Mouse (Mus musculus): ENCODE data around the gene Ttc25. TPM values are rescaled to one million over a fixed set of nuclear protein-coding genes. Genes with fewer than 3 reads are reported as not detected.
A peak's percentile ranks its signal among the peaks of the same experiment; 100 is the strongest.
"Not testable (repeated sequence)": the region's sequence is repeated elsewhere in the genome, so short reads cannot be mapped to it uniquely, and the experiment has no call there.

The Ttc25 gene
- total RNA-seq, 2 experiments from 2014 or later: 0.14 to 0.16 TPM

- DNase-seq: no peak
Observed at GRCm38 (mm10) chr11:100604321-100605005, 59.1 kb downstream of the Ttc25 start.

DNA sequence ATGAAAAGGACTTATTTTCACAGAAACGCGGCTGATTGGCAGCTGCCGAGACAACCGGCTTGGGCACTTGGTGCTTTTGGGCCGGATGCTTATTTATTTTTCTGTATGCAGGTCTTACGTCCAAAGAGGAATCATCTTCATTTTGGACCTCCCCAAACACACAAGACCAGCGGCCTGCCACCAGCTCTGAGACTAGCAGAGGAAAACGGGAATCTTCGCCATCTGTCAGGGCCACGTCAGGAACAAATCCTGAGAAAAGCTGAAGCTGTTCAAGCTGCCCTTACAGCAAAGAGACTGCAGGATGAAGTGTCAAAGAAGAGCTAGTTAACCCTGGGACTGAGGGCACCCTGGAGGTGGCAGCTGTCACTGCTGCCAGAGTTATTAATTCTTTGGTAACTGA, 60.0 kb downstream of the Ttc25 start:
- no peak for DNase-seq

GRCm38 (mm10) chr11:100607121-100607520, 61.7 kb downstream of the Ttc25 start:
- DNase-seq: no peak

DNA sequence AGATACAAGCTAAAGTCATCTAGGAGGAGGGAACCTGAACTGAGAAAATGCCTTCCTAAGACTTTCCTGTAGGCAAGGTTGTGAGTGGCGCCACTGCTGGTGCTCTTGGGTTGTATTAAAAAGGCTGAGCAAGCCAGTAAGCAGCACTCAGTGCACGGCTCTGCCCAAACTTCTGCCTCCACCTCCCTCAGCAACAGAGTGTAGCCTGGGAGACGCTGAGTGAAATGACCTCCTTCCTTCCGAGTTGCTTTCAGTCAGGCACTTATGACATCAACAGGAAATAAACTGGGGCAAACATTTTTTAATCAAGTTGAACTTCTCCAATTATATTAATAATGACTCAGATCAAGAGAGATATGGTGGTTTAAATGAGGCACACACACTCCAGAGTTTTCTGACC, 63.4 kb downstream of the Ttc25 start:
- no peak for DNase-seq

GRCm38 (mm10) chr11:100609355-100609996, 64.1 kb downstream of the Ttc25 start:
- no peak for DNase-seq

DNA sequence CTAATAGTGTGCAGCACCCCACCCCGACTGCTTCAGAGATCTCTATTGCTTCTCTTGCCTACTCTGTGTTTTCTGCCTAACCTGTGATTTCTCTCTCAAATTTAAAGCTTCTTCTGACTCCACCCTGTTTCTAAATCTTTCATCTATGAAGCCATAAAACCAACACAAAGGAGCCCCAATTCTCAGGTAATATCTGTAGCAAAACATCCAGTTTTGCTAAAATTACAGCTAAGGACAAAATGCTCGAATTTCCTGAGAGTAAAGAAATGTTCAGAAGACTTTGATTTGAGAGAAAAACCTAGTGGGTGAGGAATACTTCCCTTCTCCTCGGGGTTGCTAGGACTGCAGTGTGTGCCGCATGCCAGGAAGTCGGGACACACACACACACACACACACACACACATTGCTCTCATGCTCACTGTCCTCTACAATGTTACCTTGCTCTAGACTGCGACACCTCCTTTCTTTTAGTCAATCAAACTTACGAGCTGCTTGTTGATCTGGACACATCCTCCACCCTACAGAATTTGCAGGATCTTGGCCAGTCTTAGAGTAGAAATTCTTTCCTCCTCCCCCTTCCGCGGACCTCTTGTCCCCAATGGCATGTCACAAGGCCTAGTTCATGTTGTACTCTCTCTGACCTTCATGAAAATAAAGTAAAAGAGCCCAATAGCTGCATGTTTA, 64.7 kb downstream of the Ttc25 start:
- DNase-seq: no peak

- no peak for DNase-seq
Observed at GRCm38 (mm10) chr11:100611627-100612026, 66.2 kb downstream of the Ttc25 start.

- DNase-seq: no peak
Observed at GRCm38 (mm10) chr11:100613241-100613640, 67.8 kb downstream of the Ttc25 start.

GRCm38 (mm10) chr11:100616332-100616731, 70.9 kb downstream of the Ttc25 start:
- DNase-seq: no peak

DNA sequence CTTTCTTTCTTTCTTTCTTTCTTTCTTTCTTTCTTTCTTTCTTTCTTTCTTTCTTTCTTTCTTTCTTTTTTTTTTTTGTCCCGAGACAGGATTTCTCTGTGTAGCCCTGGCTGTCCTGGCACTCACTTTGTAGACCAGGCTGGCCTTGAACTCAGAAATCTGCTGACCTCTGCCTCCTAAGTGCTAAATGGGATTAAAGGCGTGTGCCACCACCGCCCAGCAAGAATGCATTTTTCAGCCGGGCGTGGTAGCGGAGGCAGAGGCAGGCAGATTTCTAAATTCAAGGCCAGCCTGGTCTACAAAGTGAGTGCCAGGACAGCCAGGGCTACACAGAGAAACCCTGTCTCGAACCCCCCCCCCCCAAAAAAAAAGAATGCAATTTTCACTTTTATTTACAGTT, 71.4 kb downstream of the Ttc25 start:
- DNase-seq: not testable (repeated sequence)

- no peak for DNase-seq
Observed at GRCm38 (mm10) chr11:100617480-100617879, 72.1 kb downstream of the Ttc25 start.

GRCm38 (mm10) chr11:100618761-100619484, 73.5 kb downstream of the Ttc25 start, which contains the start of gene Nkiras2:
Nkiras2 (plus strand) TSS chr11:100619244.
- DNase-seq: peak; percentile 59

DNA sequence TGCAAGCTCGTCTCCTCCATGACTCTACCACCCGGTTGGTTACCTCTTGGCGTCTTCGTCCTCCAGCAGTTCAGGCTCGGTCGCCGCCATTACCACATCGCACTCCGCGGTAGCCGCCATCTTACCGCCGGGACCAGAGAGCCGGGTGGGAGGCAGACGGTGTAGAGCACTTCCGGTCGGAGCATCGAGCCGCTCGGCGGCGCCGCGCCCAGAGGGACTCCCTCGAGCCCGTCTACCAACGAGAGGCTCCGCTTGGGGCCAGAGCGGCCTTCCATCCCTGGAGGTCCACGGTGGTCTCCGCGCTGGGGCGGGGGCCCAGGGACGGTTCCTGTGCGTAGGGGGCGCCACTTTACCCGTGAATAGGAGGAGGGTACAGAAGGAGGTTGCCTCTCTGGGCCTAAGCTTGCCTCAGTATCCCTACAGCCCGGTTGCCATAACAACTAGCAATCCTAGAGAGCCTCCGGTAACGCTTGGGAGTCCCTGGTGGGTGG, 74.1 kb downstream of the Ttc25 start:
- peak; percentile 94 for DNase-seq

DNA sequence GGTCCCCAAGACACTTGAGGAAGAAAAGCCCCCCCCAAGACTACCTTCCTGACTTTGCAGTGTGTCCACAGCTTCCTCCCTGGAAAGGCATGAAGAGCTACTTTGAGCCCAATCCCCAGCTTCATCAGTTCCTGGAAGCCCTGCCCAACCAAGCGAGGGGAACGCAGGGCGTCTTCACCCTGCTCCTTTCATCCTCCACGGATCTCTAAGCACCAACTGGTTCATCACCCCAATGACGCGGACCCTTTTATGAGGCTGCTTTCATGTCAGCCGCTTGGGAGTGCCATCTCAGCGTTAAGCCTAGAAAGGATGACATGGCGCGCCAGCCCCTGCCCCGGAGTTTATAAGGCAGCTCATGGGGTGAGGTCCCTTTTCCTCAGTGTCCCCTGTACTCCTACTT, 74.6 kb downstream of the Ttc25 start, which contains the start of gene Dnajc7:
Dnajc7 (minus strand) TSS at position 187 of the 400 bp plus-strand sequence.
- no peak for DNase-seq

Other genes with a start within 250 kb of the Ttc25 start
- 100 to 1,000 TPM; 838 to 840 TPM for gene Eif1, start 225.7 kb upstream of the Ttc25 start, total RNA-seq (2021)
- gene Gast, start 211.2 kb upstream of the Ttc25 start, total RNA-seq (2021): not detected
- 1 to 10 TPM in 1 of 2 experiments, under 1 TPM in 1; 0.73 to 1.3 TPM for gene Hap1, start 189.5 kb upstream of the Ttc25 start, total RNA-seq (2021)
- gene Jup, start 147.8 kb upstream of the Ttc25 start, total RNA-seq (2021): 10 to 100 TPM; 81.4 to 90.0 TPM
- 10 to 100 TPM; 15.4 to 22.8 TPM for gene P3h4, start 130.8 kb upstream of the Ttc25 start, total RNA-seq (2021)
- gene Fkbp10, start 129.9 kb upstream of the Ttc25 start, total RNA-seq (2021): 10 to 100 TPM; 46.6 to 65.6 TPM
- gene Nt5c3b, start 103.8 kb upstream of the Ttc25 start, total RNA-seq (2021): 10 to 100 TPM; 19.3 to 24.4 TPM
- gene Klhl10, start 103.7 kb upstream of the Ttc25 start, total RNA-seq (2021): under 1 TPM; 0.38 to 0.63 TPM
- gene Klhl11, start 72.9 kb upstream of the Ttc25 start, total RNA-seq (2021): 10 to 100 TPM in 1 of 2 experiments, 1 to 10 TPM in 1; 8.0 to 12.9 TPM
- gene Acly, start 17.6 kb upstream of the Ttc25 start, total RNA-seq (2021): 10 to 100 TPM; 26.6 to 34.6 TPM
- gene Cnp, start 29.3 kb downstream of the Ttc25 start, total RNA-seq (2021): 10 to 100 TPM; 26.0 to 33.6 TPM
- 10 to 100 TPM; 29.1 to 30.1 TPM for gene Nkiras2, start 73.6 kb downstream of the Ttc25 start, total RNA-seq (2021)
- 100 to 1,000 TPM; 191 to 195 TPM for gene Dnajc7, start 74.6 kb downstream of the Ttc25 start, total RNA-seq (2021)
- gene Zfp385c, start 146.8 kb downstream of the Ttc25 start, total RNA-seq (2021): 1 to 10 TPM in 1 of 2 experiments, under 1 TPM in 1; 0.70 to 1.1 TPM
- under 1 TPM; 0.45 to 0.52 TPM for gene Dhx58, start 158.7 kb downstream of the Ttc25 start, total RNA-seq (2021)
- gene Kat2a, start 166.9 kb downstream of the Ttc25 start, total RNA-seq (2021): 10 to 100 TPM; 13.4 to 18.4 TPM
- gene Hspb9, start 168.2 kb downstream of the Ttc25 start, total RNA-seq (2021): not detected
- gene Rab5c, start 192.6 kb downstream of the Ttc25 start, total RNA-seq (2021): 10 to 100 TPM; 63.0 to 64.7 TPM
- gene Kcnh4, start 214.3 kb downstream of the Ttc25 start, total RNA-seq (2021): not detected
- not detected for gene Hcrt, start 217.3 kb downstream of the Ttc25 start, total RNA-seq (2021)
- 1 to 10 TPM; 7.7 to 8.4 TPM for gene Ghdc, start 225.3 kb downstream of the Ttc25 start, total RNA-seq (2021)